Mouse (Mus musculus): ENCODE measurements around the gene Grasp. TPM values are rescaled to one million over a fixed set of nuclear protein-coding genes. Genes with fewer than 3 reads are reported as not detected.

Gene Grasp
- polyA plus RNA-seq, 1 experiment from 2014 or later = 1.3 TPM

GRCm38 (mm10) chr15:101241853-101242252 lies 17.9 kb downstream of the Grasp start:
- WGBS = 82% methylated on average over 9 of the region's 9 CpGs
- no peak overlapping the region for H3K4me2 ChIP-seq
- H3K27me3 ChIP-seq = peaks cover 10% of the 10 kb centered on the region; the same call in 1 of the 2 replicates
- no peak for ATAC-seq
- H3K27ac ChIP-seq = no peak overlapping the region
- H3K4me1 ChIP-seq = peaks cover 21% of the 10 kb centered on the region
- no peaks in the 10 kb centered on the region for H3K9me3 ChIP-seq (replicated peaks)
- no peak overlapping the region for H3K9ac ChIP-seq
- no peaks in the 10 kb centered on the region for H3K36me3 ChIP-seq (ENCODE audit: poor library complexity, severe bottlenecking)
- no peak overlapping the region for H3K4me3 ChIP-seq

GRCm38 (mm10) chr15:101242645-101243044 lies 18.7 kb downstream of the Grasp start:
- Histone ChIP-seq H3K4me3 (no peak overlapping the region), H3K4me1 (peaks cover 26% of the 10 kb centered on the region), H3K9ac (no peak overlapping the region), H3K27me3 (peaks cover 10% of the 10 kb centered on the region; the same call in 1 of the 2 replicates), H3K27ac (no peak overlapping the region), H3K36me3 (ENCODE audit: poor library complexity, severe bottlenecking) (no peaks in the 10 kb centered on the region), H3K9me3 (replicated peaks) (no peaks in the 10 kb centered on the region), H3K4me2 (no peak overlapping the region)
- ATAC-seq = no peak
- WGBS = 22% methylated on average over 8 of the region's 8 CpGs

- H3K4me1 ChIP-seq = peaks cover 22% of the 10 kb centered on the region
- H3K4me3 ChIP-seq = no peak overlapping the region
- H3K9me3 ChIP-seq (replicated peaks) = no peaks in the 10 kb centered on the region
- WGBS = 67% methylated on average over 3 of the region's 3 CpGs
- H3K9ac ChIP-seq = no peak overlapping the region
- ATAC-seq = no peak
- H3K27me3 ChIP-seq = peaks cover 4% of the 10 kb centered on the region; the same call in 1 of the 2 replicates
- H3K4me2 ChIP-seq = no peak overlapping the region
- H3K27ac ChIP-seq = no peak overlapping the region
- H3K36me3 ChIP-seq (ENCODE audit: poor library complexity, severe bottlenecking) = no peaks in the 10 kb centered on the region
Observed at GRCm38 (mm10) chr15:101244012-101244411, 20.0 kb downstream of the Grasp start.

GRCm38 (mm10) chr15:101246231-101247154 lies 22.5 kb downstream of the Grasp start:
- H3K9me3 ChIP-seq (replicated peaks) = no peaks in the 10 kb centered on the region
- peak overlapping the region; percentile 61 for H3K4me2 ChIP-seq
- H3K4me3 ChIP-seq = peak overlapping the region; percentile 45
- H3K4me1 ChIP-seq = peaks cover 12% of the 10 kb centered on the region
- H3K36me3 ChIP-seq (ENCODE audit: poor library complexity, severe bottlenecking) = no peaks in the 10 kb centered on the region
- WGBS = 2% methylated on average over 56 of the region's 56 CpGs
- peak overlapping the region; percentile 82 for H3K27ac ChIP-seq
- H3K9ac ChIP-seq = peak overlapping the region; percentile 56
- peak; percentile 99 for ATAC-seq
- peaks cover 4% of the 10 kb centered on the region; the same call in 1 of the 2 replicates for H3K27me3 ChIP-seq

- 88% methylated on average over 1 of the region's 1 CpGs for WGBS
- H3K27ac ChIP-seq = no peak overlapping the region
- H3K4me2 ChIP-seq = peak overlapping the region; percentile 61
Observed at GRCm38 (mm10) chr15:101247155-101247498, 23.1 kb downstream of the Grasp start.

GRCm38 (mm10) chr15:101248029-101248710 lies 24.2 kb downstream of the Grasp start:
- H3K9ac ChIP-seq = no peak overlapping the region
- no peaks in the 10 kb centered on the region for H3K9me3 ChIP-seq (replicated peaks)
- no peak overlapping the region for H3K4me3 ChIP-seq
- ATAC-seq = no peak
- 71% methylated on average over 5 of the region's 5 CpGs for WGBS
- H3K27me3 ChIP-seq = peaks cover 8% of the 10 kb centered on the region; the same call in 1 of the 2 replicates
- H3K4me1 ChIP-seq = peaks cover 12% of the 10 kb centered on the region
- no peaks in the 10 kb centered on the region for H3K36me3 ChIP-seq (ENCODE audit: poor library complexity, severe bottlenecking)
- H3K27ac ChIP-seq = no peak overlapping the region
- no peak overlapping the region for H3K4me2 ChIP-seq

More at GRCm38 (mm10) chr15:101247155-101247498, 23.1 kb downstream of the Grasp start:
- Histone ChIP-seq H3K36me3 (ENCODE audit: poor library complexity, severe bottlenecking) (no peaks in the 10 kb centered on the region), H3K27me3 (0 out of 2 replicates have a peak, but pooled peaks cover under 1% of the 10 kb centered on the region), H3K9me3 (replicated peaks) (no peaks in the 10 kb centered on the region), H3K4me1 (peaks cover 12% of the 10 kb centered on the region), H3K4me3 (peak overlapping the region; percentile 45; the same call in 1 of the 2 replicates), H3K9ac (peak overlapping the region; percentile 56; the same call in 1 of the 2 replicates)
- no peak for ATAC-seq

- H3K9me3 ChIP-seq (replicated peaks) = no peaks in the 10 kb centered on the region
- 80% methylated on average over 9 of the region's 9 CpGs for whole genome bisulfite sequencing
- H3K36me3 ChIP-seq (ENCODE audit: poor library complexity, severe bottlenecking) = no peaks in the 10 kb centered on the region
- no peak for ATAC-seq
- no peak overlapping the region for H3K4me2 ChIP-seq
- no peak overlapping the region for H3K27ac ChIP-seq
- no peak overlapping the region for H3K9ac ChIP-seq
- H3K27me3 ChIP-seq = peaks cover 11% of the 10 kb centered on the region; the same call in 1 of the 2 replicates
- H3K4me3 ChIP-seq = no peak overlapping the region
- H3K4me1 ChIP-seq = peaks cover 21% of the 10 kb centered on the region
Observed at GRCm38 (mm10) chr15:101250220-101250800, 26.3 kb downstream of the Grasp start.

- Histone ChIP-seq H3K9ac (no peak overlapping the region), H3K9me3 (replicated peaks) (no peaks in the 10 kb centered on the region), H3K4me3 (no peak overlapping the region), H3K4me2 (no peak overlapping the region), H3K4me1 (peaks cover 12% of the 10 kb centered on the region), H3K27me3 (peaks cover 11% of the 10 kb centered on the region; the same call in 1 of the 2 replicates), H3K27ac (no peak overlapping the region), H3K36me3 (ENCODE audit: poor library complexity, severe bottlenecking) (no peaks in the 10 kb centered on the region)
- 88% methylated on average over 5 of the region's 5 CpGs for WGBS
- ATAC-seq = no peak
Observed at GRCm38 (mm10) chr15:101251930-101252329, 27.9 kb downstream of the Grasp start.

- Histone ChIP-seq H3K9me3 (replicated peaks) (no peaks in the 10 kb centered on the region), H3K4me2 (no peak overlapping the region), H3K27ac (no peak overlapping the region), H3K9ac (no peak overlapping the region), H3K36me3 (ENCODE audit: poor library complexity, severe bottlenecking) (no peaks in the 10 kb centered on the region), H3K27me3 (peaks cover 11% of the 10 kb centered on the region; the same call in 1 of the 2 replicates), H3K4me3 (no peak overlapping the region), H3K4me1 (peaks cover 9% of the 10 kb centered on the region)
- WGBS = 88% methylated on average over 6 of the region's 6 CpGs
- no peak for ATAC-seq
Observed at GRCm38 (mm10) chr15:101252614-101253013, 28.6 kb downstream of the Grasp start.

- peak; percentile 67 for ATAC-seq
- H3K27me3 ChIP-seq = peaks cover 11% of the 10 kb centered on the region; the same call in 1 of the 2 replicates
- no peaks in the 10 kb centered on the region for H3K36me3 ChIP-seq (ENCODE audit: poor library complexity, severe bottlenecking)
- WGBS = 30% methylated on average over 3 of the region's 3 CpGs
- H3K9ac ChIP-seq = peak overlapping the region; percentile 84
- H3K4me2 ChIP-seq = peak overlapping the region; percentile 81
- H3K4me3 ChIP-seq = peak overlapping the region; percentile 62
- H3K27ac ChIP-seq = no peak overlapping the region
- no peaks in the 10 kb centered on the region for H3K9me3 ChIP-seq (replicated peaks)
- peaks cover 9% of the 10 kb centered on the region for H3K4me1 ChIP-seq
Observed at GRCm38 (mm10) chr15:101253563-101253885, 29.5 kb downstream of the Grasp start.

- peaks cover 11% of the 10 kb centered on the region; the same call in 1 of the 2 replicates for H3K27me3 ChIP-seq
- H3K4me3 ChIP-seq = peak within 1 kb of the TSS; percentile 62
- 1% methylated on average over 55 of the region's 82 CpGs for WGBS
- H3K4me1 ChIP-seq = peaks cover 9% of the 10 kb centered on the region
- peak within 1 kb of the TSS; percentile 84 for H3K9ac ChIP-seq
- H3K36me3 ChIP-seq (ENCODE audit: poor library complexity, severe bottlenecking) = no peaks in the 10 kb centered on the region
- H3K9me3 ChIP-seq (replicated peaks) = no peaks in the 10 kb centered on the region
- H3K27ac ChIP-seq = no peak within 1 kb of the TSS
- ATAC-seq = peak; percentile 80
- H3K4me2 ChIP-seq = peak within 1 kb of the TSS; percentile 81
Observed at GRCm38 (mm10) chr15:101253886-101254795, 30.2 kb downstream of the Grasp start, which contains the start of gene Nr4a1. Gene Nr4a1 (plus strand): TSS chr15:101254269.

Measured in forebrain, embryonic 13.5 days (tissue).